Mouse (Mus musculus): ENCODE measurements at regions not wholly inside any gene's neighbourhood (a gene's known extent, or its start where the extent isn't known, plus 50 kb on each side); places are given as distances from the start of the nearest gene placed in this dataset.

DNA sequence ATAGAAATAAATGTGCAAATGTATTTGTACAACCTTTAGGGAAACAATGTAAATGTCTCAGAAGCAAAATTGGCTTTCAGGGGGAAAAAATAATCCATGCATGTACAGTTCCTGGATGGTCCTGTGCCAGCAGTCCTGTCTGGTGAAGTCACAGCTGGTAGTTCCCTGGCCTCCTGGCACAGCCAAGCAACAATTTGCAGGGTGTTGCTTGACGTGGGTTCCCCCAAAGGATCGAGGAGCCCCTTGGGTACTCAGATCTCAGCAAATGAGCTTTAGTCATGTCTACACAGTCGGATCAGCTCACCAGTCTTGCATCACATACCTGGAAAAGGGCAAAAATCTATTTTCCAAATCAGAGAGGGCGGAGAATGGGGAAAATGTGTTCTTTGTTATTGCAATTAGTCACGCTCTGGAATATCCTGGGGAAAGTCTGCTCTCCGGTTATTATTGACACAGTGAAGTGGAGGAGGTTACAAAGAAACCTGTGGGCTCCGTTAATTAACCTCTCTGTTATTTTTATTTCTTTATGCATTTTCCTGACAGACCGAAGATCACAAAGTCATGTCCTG, 106.9 kb downstream of the Tex36 start:
- Histone ChIP-seq H3K4me1 (ENCODE audit: control insufficient read depth, insufficient read depth, low read length) (no peaks in the 10 kb centered on the region), H3K27ac (ENCODE audit: low read length) (no peak overlapping the region), H3K36me3 (ENCODE audit: control insufficient read depth, insufficient read depth, low read length) (no peaks in the 10 kb centered on the region), H3K9ac (ENCODE audit: low read depth, low read length) (no peak overlapping the region), H3K9me3 (ENCODE audit: control insufficient read depth, low read length) (no peaks in the 10 kb centered on the region), H3K4me3 (ENCODE audit: low read length) (no peak overlapping the region), H3K27me3 (replicated peaks; ENCODE audit: control insufficient read depth, insufficient read depth, low read length) (no peaks in the 10 kb centered on the region), H3K4me2 (ENCODE audit: low read depth, low read length) (no peak overlapping the region)
- 63% methylated on average over 8 of the region's 8 CpGs for WGBS
- no peak for ATAC-seq

DNA sequence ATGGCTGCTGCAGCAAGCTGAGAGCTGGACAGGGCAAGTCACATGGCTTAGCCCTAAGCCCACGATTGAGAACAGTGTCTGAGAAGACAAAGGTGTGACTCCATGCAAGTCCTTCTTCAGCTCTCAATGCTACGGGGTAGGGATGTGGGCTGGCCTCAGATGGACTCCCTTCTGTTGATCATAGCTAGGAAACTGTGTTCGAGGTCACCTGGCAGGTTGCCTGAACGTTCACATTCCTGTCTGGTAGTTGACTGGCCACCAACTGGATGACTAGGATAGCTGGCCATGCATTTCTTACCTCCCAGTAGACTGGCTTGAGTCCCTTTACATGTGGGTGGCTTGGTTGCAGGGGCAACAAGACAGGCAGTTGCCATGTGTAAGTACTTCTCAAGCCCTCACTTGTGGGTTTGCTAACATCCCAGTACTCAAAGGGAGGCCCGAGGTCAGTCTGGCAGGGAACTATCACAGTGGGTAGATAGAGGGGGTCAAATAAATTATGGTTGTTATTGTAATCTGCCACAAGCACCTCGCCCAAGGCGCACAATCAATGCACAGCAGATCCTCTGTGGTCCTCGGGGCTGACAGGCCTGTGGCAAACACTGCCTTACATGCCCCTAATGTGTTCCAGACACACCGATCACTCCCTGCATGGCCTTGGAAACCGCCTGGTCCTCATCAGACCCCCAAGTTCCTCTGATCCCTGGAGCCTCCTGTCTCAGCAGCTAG, 107.5 kb downstream of the Tex36 start:
- Histone ChIP-seq H3K9me3 (ENCODE audit: control insufficient read depth, low read length) (no peaks in the 10 kb centered on the region), H3K4me1 (ENCODE audit: control insufficient read depth, insufficient read depth, low read length) (no peaks in the 10 kb centered on the region), H3K36me3 (ENCODE audit: control insufficient read depth, insufficient read depth, low read length) (no peaks in the 10 kb centered on the region), H3K27ac (ENCODE audit: low read length) (no peak overlapping the region), H3K9ac (ENCODE audit: low read depth, low read length) (no peak overlapping the region), H3K27me3 (replicated peaks; ENCODE audit: control insufficient read depth, insufficient read depth, low read length) (no peaks in the 10 kb centered on the region), H3K4me2 (ENCODE audit: low read depth, low read length) (no peak overlapping the region), H3K4me3 (ENCODE audit: low read length) (no peak overlapping the region)
- ATAC-seq: no peak
- WGBS: 61% methylated on average over 10 of the region's 10 CpGs

DNA sequence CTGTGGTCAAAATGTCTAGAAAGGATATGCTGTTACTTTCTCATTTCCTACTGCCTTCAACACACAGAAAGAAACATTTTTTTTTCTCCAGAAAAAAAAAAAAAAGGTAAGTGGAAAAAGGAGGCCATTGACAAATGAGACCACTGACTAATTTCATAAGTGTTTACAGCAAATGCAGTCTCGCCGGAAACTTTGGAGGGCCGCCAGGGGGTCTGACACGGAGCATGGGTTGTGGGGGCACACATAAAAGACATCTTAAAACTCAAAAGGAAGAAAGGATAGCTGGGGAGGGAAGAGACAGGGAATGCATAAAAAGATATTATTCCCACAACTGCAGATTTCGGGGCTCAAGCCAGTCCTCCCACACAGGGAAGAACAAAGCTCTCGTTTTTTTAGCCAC, 109.3 kb downstream of the Tex36 start:
- Histone ChIP-seq H3K4me1 (ENCODE audit: control insufficient read depth, insufficient read depth, low read length) (no peaks in the 10 kb centered on the region), H3K4me3 (ENCODE audit: low read length) (no peak overlapping the region), H3K9ac (ENCODE audit: low read depth, low read length) (no peak overlapping the region), H3K4me2 (ENCODE audit: low read depth, low read length) (no peak overlapping the region), H3K9me3 (ENCODE audit: control insufficient read depth, low read length) (no peaks in the 10 kb centered on the region), H3K27me3 (replicated peaks; ENCODE audit: control insufficient read depth, insufficient read depth, low read length) (no peaks in the 10 kb centered on the region), H3K27ac (ENCODE audit: low read length) (no peak overlapping the region), H3K36me3 (ENCODE audit: control insufficient read depth, insufficient read depth, low read length) (no peaks in the 10 kb centered on the region)
- ATAC-seq: no peak
- 31% methylated on average over 6 of the region's 6 CpGs for WGBS

GRCm38 (mm10) chr7:133487887-133488630, 113.9 kb downstream of the Tex36 start:
- no peaks in the 10 kb centered on the region for H3K27me3 ChIP-seq (replicated peaks; ENCODE audit: control insufficient read depth, insufficient read depth, low read length)
- H3K9me3 ChIP-seq (ENCODE audit: control insufficient read depth, low read length): no peaks in the 10 kb centered on the region
- ATAC-seq: peak; percentile 60
- no peak overlapping the region for H3K4me2 ChIP-seq (ENCODE audit: low read depth, low read length)
- H3K36me3 ChIP-seq (ENCODE audit: control insufficient read depth, insufficient read depth, low read length): no peaks in the 10 kb centered on the region
- no peak overlapping the region for H3K4me3 ChIP-seq (ENCODE audit: low read length)
- no peaks in the 10 kb centered on the region for H3K4me1 ChIP-seq (ENCODE audit: control insufficient read depth, insufficient read depth, low read length)
- 48% methylated on average over 7 of the region's 7 CpGs for WGBS
- H3K27ac ChIP-seq (ENCODE audit: low read length): peak overlapping the region; percentile 23; the same call in 1 of the 2 replicates
- H3K9ac ChIP-seq (ENCODE audit: low read depth, low read length): no peak overlapping the region

DNA sequence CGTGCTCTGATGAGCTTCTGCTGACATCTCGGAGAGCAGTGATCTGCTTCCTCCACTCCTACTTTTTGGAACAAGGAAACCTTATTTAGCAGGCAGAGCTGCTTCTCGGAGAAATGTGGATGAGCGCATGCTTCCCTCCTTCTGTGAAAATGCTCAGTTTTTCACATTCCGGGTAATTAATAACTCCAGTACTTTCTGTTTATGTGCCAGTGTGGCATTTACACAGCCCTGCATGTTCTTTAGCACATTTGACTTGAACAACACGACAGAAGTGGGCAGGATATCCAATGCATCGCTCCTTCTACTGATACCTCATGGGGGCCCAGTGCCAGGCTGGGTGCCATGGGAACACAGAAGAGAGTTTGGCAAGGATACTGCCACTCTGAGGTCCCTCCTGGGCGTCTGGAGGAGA, 117.5 kb downstream of the Tex36 start:
- H3K27me3 ChIP-seq (replicated peaks; ENCODE audit: control insufficient read depth, insufficient read depth, low read length): no peaks in the 10 kb centered on the region
- no peak overlapping the region for H3K27ac ChIP-seq (ENCODE audit: low read length)
- H3K9ac ChIP-seq (ENCODE audit: low read depth, low read length): no peak overlapping the region
- WGBS: 72% methylated on average over 8 of the region's 8 CpGs
- no peaks in the 10 kb centered on the region for H3K36me3 ChIP-seq (ENCODE audit: control insufficient read depth, insufficient read depth, low read length)
- ATAC-seq: no peak
- H3K4me1 ChIP-seq (ENCODE audit: control insufficient read depth, insufficient read depth, low read length): no peaks in the 10 kb centered on the region
- no peak overlapping the region for H3K4me2 ChIP-seq (ENCODE audit: low read depth, low read length)
- no peaks in the 10 kb centered on the region for H3K9me3 ChIP-seq (ENCODE audit: control insufficient read depth, low read length)
- H3K4me3 ChIP-seq (ENCODE audit: low read length): no peak overlapping the region

- ATAC-seq: no peak
- no peaks in the 10 kb centered on the region for H3K4me1 ChIP-seq (ENCODE audit: control insufficient read depth, insufficient read depth, low read length)
- 46% methylated on average over 6 of the region's 6 CpGs for WGBS
- no peaks in the 10 kb centered on the region for H3K27me3 ChIP-seq (replicated peaks; ENCODE audit: control insufficient read depth, insufficient read depth, low read length)
- H3K4me3 ChIP-seq (ENCODE audit: low read length): no peak overlapping the region
- H3K9me3 ChIP-seq (ENCODE audit: control insufficient read depth, low read length): no peaks in the 10 kb centered on the region
- no peaks in the 10 kb centered on the region for H3K36me3 ChIP-seq (ENCODE audit: control insufficient read depth, insufficient read depth, low read length)
- no peak overlapping the region for H3K27ac ChIP-seq (ENCODE audit: low read length)
- H3K4me2 ChIP-seq (ENCODE audit: low read depth, low read length): no peak overlapping the region
- no peak overlapping the region for H3K9ac ChIP-seq (ENCODE audit: low read depth, low read length)
Measured at GRCm38 (mm10) chr7:133481529-133481928, 120.4 kb downstream of the Tex36 start.

DNA sequence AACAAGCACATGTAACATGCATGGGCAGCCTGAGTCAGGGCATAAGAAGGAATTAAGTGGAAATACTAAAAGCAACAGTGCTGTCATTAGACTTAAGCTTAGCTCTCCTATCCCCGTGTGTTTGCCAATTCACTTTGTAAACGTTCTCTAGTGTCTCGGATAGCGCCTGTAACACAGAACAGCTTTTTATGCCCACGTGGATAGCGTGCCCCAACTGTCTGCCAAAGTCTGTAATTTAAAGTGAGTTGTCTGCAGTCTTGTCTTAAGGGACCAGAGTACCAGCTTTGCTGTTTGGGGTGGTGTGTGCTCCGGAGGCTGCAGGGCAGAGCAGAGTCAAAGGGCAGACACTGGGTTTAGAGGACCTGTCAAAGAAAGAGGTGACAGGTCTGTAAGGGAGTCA, 122.3 kb downstream of the Tex36 start:
- 39% methylated on average over 7 of the region's 7 CpGs for WGBS
- Histone ChIP-seq H3K27me3 (replicated peaks; ENCODE audit: control insufficient read depth, insufficient read depth, low read length) (no peaks in the 10 kb centered on the region), H3K4me2 (ENCODE audit: low read depth, low read length) (no peak overlapping the region), H3K4me3 (ENCODE audit: low read length) (no peak overlapping the region), H3K9ac (ENCODE audit: low read depth, low read length) (no peak overlapping the region), H3K4me1 (ENCODE audit: control insufficient read depth, insufficient read depth, low read length) (no peaks in the 10 kb centered on the region), H3K27ac (ENCODE audit: low read length) (no peak overlapping the region), H3K36me3 (ENCODE audit: control insufficient read depth, insufficient read depth, low read length) (no peaks in the 10 kb centered on the region), H3K9me3 (ENCODE audit: control insufficient read depth, low read length) (no peaks in the 10 kb centered on the region)
- no peak for ATAC-seq

DNA sequence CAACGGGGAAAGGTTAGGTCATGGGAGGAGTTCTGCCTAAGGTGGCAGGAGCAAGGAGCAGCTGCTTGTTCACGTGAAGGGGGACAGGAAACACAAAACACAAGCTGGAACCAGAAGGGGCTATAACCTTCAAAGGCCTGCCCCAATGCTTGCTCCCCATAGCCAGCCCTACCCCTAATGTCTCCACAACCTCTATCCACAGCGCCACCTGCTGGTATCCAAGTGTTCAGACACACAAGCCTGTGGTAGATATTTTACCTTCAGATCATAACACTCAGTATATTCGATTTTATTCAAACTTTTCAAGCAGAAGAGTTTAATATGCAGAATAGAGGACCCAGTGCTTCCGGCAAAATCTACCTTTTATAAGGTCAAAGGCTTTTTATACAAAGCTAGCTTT, 124.0 kb downstream of the Tex36 start:
- H3K4me2 ChIP-seq (ENCODE audit: low read depth, low read length): no peak overlapping the region
- H3K27me3 ChIP-seq (replicated peaks; ENCODE audit: control insufficient read depth, insufficient read depth, low read length): no peaks in the 10 kb centered on the region
- no peaks in the 10 kb centered on the region for H3K9me3 ChIP-seq (ENCODE audit: control insufficient read depth, low read length)
- ATAC-seq: no peak
- no peak overlapping the region for H3K4me3 ChIP-seq (ENCODE audit: low read length)
- no peak overlapping the region for H3K27ac ChIP-seq (ENCODE audit: low read length)
- WGBS: 80% methylated on average over 5 of the region's 5 CpGs
- no peaks in the 10 kb centered on the region for H3K36me3 ChIP-seq (ENCODE audit: control insufficient read depth, insufficient read depth, low read length)
- H3K4me1 ChIP-seq (ENCODE audit: control insufficient read depth, insufficient read depth, low read length): no peaks in the 10 kb centered on the region
- no peak overlapping the region for H3K9ac ChIP-seq (ENCODE audit: low read depth, low read length)

GRCm38 (mm10) chr7:133477221-133477620, 124.7 kb downstream of the Tex36 start:
- no peak for ATAC-seq
- WGBS: 78% methylated on average over 6 of the region's 6 CpGs
- Histone ChIP-seq H3K27ac (ENCODE audit: low read length) (no peak overlapping the region), H3K27me3 (replicated peaks; ENCODE audit: control insufficient read depth, insufficient read depth, low read length) (no peaks in the 10 kb centered on the region), H3K4me1 (ENCODE audit: control insufficient read depth, insufficient read depth, low read length) (no peaks in the 10 kb centered on the region), H3K4me2 (ENCODE audit: low read depth, low read length) (no peak overlapping the region), H3K9ac (ENCODE audit: low read depth, low read length) (no peak overlapping the region), H3K4me3 (ENCODE audit: low read length) (no peak overlapping the region), H3K9me3 (ENCODE audit: control insufficient read depth, low read length) (no peaks in the 10 kb centered on the region), H3K36me3 (ENCODE audit: control insufficient read depth, insufficient read depth, low read length) (no peaks in the 10 kb centered on the region)
